Mouse (Mus musculus) CD4-positive helper T cell, adult 2 months (primary cell): ENCODE measurements around the gene Itga1.

Source experiments
- DNase-seq: peaks from one replicate; pipeline ENCODE4 v3.0.0-alpha.2; 2012; ENCODE audit warnings: low read depth, missing footprints, low spot score

Itga1 gene

GRCm38 (mm10) chr13:115101355-115102191, at the start of gene Itga1, which contains the start of gene Gm49395:
TSS of gene Itga1 (minus strand) at chr13:115101964.
TSS of gene Gm49395 (minus strand) at chr13:115101921.
- DNase-seq, result no peak

GRCm38 (mm10) chr13:115150602-115151001, 48.8 kb upstream of the Itga1 start:
- DNase-seq, result no peak

GRCm38 (mm10) chr13:115149849-115150248, 48.1 kb upstream of the Itga1 start:
- DNase-seq, result no peak

DNA sequence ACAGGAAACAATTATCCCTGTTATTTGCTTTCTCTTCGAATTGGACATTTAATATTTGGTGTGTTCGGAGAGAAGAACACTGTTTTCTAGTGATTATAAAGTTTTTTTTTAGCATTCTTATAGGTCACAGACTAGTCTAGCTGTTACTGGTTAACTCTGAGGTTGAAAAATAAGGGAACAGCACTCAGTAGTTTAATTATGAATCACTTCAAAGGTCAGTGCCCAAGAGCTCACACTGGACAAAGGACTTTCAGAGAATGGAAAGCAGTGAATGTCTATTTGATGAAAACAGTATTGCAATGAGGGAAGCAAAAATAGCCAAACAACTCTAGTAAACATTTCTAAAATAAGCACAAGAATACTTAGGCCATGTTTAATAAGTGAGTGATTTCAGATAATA, 41.8 kb upstream of the Itga1 start:
- DNase-seq, result no peak

GRCm38 (mm10) chr13:115142066-115142465, 40.3 kb upstream of the Itga1 start:
- DNase-seq, result no peak

DNA sequence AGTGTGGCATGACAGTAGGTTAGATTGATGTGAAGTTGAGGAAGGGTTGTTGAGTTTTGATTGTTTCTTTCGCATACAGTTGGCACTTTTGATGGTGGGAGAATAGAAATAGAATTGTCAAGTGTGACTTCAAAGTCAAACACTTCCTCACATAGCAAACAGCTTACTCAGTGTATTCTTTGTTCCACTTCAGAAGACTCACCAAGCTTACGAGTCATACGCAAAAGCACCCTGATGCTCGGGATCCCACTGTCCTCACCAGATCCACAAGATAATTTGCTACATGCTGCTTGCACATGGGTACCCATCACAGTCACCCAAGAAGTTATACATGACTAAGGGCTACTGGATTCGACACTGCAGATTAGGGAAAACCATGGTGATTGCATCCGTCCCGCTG, 36.7 kb upstream of the Itga1 start:
- no peak for DNase-seq

GRCm38 (mm10) chr13:115136761-115137160, 35.0 kb upstream of the Itga1 start:
- DNase-seq, result no peak

GRCm38 (mm10) chr13:115132435-115132834, 30.7 kb upstream of the Itga1 start:
- no peak for DNase-seq

DNA sequence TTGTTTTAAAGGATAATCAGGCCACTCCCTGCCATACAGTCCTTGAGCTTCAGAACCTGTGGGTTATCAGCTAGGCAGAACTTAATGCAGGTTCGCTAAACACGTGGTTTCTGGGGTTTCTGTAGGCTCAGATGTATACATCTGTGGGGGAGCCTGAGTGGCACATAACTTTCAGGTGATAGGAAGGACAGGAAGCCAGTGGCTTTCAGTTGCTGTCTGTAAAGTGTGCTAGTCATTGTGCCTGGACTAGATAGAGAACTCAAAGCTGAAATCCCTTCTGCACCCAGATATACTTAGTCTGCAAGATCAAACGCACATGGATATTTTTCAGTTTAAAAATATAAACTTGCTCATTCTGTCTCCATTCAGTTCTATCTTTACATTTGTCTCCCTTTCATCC, 29.6 kb upstream of the Itga1 start:
- no peak for DNase-seq

DNA sequence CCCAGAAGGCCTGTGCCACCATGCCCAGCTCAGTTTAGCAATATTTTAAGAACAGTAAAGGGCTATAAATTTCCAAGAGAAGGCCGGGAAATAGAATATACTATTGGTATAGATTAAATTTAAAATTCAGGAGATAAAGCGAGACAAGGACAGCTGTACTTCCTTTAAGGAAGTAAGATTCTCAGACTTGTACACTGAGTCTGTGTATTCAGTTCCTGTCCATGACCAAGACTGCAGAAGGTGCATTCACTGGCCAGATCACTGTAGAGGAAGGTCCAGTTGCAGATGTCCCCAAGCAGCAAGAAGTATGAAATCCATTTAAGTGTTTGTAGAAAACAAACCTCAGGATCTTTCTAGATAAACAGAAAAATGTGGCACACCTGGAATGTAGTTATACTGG, 28.3 kb upstream of the Itga1 start:
- DNase-seq, result no peak

DNA sequence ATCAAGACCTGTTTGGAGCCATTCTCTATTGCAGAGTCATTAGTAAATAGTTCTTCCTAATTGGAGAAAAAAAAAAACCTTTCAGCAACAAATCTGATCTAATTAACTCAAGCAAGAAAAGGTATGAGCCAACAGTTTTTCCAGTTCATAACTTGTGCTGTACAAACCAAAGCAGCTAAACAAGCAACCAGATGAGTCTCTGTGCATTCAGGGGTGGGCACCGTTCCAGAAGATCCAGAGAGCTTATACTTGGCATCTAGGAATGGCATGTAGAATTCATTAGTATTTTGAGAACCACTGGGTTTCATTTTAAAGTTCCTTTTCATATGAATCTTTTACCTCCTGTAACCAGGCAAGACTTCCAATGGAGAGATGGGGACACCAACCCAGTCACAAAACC, 26.1 kb upstream of the Itga1 start:
- DNase-seq, result no peak

DNA sequence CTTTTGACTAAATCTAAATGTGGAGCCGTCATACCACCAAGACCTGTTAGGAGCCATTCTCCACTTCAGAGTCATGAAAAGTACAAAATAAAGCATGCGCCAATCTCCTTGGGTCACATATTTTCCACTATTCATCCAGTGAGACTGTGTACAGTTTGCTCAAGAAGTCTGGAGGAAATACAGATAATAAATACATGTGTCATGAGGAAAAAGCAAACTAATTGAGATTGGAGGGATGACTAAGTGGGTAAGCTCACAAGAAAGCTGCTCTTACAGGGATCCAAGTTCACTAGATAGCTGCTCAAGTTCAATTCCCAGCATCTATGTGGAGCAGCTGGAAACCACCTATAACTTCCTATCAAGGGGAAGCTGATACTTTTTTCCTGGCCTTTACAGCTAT, 24.8 kb upstream of the Itga1 start:
- DNase-seq, result no peak

DNA sequence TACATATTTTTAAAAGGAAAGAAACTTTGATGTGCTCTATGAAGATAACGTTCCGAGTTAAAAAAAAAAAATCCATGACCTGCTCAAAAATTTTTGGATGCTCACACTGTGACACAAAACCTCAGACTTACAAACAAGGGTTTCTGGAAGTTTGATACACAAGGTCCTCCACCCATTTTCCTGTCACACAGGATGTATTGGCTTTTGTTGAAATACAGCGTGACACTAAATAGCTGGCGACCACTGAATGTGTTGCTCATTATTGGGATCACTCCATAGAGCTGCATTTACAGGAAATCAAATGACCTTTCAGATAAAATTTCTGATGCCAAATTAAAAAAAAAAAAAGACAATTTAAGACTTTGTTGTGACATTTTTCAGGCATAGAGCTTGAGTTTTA, 23.4 kb upstream of the Itga1 start:
- DNase-seq, result no peak

GRCm38 (mm10) chr13:115124521-115124920, 22.8 kb upstream of the Itga1 start:
- no peak for DNase-seq

GRCm38 (mm10) chr13:115118756-115119155, 17.0 kb upstream of the Itga1 start:
- no peak for DNase-seq

- DNase-seq, result no peak
These were observed 16.4 kb upstream of the Itga1 start for GRCm38 (mm10) chr13:115118195-115118594.

GRCm38 (mm10) chr13:115116930-115117621, 15.3 kb upstream of the Itga1 start:
- no peak for DNase-seq

DNA sequence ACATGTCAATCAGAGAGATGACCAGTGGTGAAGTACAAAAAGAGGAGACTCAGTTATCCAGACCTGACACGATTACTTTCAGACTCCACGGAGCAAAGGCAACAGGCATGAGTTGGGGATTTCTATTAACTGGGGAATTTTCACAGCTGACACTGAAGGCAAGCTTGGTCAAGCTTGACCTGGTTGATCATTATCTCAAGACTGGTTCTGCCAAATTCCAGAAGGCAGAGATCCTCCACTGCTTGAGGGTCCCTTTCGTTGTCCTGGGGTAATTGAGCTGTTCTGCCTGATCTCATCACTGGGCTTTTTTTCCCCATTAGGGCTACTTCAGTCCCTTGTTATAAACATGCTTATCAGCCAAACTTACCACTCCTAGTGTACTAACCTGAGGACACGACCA, 7.9 kb upstream of the Itga1 start:
- no peak for DNase-seq

DNA sequence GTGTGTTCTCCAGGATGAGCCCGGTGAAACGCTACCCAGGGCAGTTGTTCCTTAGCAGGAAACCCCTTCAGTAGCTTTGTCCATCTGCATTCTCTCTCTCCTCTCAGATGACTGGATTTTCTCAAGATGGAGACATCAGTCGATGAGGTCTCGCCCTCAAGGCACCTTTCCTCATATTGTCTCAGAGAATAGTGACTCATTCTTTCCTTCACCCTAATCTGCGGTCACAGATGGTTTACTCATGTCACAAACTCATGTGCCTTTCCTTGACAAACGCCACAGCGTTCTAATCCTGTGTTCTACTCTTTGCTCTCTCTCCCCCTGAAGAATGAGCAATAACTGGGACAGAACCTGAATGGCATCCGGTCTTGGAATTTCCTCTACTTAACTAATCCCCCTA, 5.7 kb upstream of the Itga1 start:
- DNase-seq, result peak; percentile 61

DNA sequence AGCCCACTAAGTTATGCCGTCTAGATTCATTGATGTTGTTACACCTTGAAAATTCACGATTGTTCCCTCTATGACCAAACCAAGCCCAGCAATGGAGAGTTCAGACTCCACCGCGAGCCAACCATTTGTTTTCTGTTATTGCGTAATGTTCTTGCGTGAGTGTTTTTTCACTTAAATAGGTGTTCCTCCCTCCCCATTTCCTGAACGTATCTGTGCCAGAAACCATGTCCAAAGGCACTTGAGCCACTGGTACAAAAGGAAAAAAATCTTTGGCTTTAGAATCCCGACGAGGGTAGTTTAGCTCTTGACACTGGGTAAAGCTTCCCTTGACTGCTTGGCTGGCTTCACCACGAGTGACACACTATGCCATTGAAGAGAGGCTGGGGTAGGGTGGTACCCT, 4.4 kb upstream of the Itga1 start:
- DNase-seq, result no peak

DNA sequence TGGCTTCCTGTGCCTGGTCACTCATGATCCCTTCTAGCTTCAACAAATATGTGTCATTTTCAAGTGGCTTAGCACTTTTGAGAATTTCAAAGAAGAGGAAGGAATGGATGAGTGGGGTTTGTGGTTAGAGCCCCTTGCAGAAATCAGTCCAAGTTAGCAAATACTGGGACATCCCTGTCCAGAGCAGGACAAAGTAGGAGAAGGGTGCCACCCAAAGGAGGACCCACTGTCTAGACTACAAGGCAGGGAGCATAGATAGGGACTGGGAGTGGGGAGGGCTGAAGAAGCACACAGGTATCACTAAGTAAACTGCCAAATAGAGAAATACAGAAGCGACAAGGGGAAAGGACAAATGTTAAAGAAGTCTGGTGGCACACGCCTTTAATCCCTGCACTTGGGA, 990 bp upstream of the Itga1 start:
- no peak for DNase-seq

- DNase-seq, result no peak
These were observed 1.2 kb downstream of the Itga1 start for GRCm38 (mm10) chr13:115100381-115101177.
